Comparison of ENCODE assay signal across 17 mouse cellular contexts in the genomic region with DNA sequence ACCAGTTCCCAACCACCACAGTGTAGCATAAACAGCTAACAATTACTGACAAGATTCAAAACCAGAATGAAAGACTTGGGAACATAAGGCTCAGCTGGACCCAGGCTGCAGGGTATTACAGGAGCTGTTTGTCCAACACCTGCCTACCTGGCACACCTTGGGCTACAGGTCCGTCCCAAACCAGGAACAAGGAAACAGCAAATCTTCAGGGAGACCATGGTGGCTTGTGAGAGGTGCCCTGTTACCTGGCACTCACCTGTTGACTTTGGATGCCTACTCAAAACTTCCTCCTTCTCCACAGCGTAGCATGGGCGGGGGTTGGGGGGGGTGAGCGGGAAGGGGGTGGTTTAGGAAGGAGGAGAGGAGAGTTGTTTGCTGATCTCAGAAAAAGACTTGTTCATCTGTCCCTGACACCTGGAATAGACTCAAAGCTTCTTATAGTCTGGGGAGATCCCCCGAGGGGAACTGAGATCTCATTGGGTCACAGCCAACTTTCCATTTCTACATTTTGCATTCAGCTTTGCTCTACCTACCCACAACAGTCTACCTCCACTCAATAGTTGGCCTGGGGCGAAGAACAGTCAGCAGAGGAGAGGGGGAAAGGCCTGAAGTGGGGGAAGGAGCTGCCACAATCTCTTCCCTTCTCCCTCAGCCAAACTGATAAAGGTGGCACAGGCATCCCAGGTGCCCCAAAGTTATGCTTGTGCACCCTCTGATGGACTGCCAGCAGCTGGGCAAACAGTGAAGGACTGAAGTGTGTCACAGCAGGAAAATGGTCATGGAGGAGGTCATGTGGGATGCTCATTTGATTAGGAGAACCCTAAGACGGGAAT. TPM values are rescaled to one million over a fixed set of nuclear protein-coding genes. Genes with fewer than 3 reads are reported as not detected.
DNase-seq lines count a peak whose midpoint lies in the region; ATAC-seq and TF ChIP-seq lines count a peak whose summit lies in the region.
"Had no signal": no experiment of that assay in that cellular context is flagged by ENCODE, and none has a peak within 500 bp of the region (broad histone marks: within the 10 kb centered on the region; RNA-seq: fewer than 3 reads in every experiment).

No protein-coding gene starts in this region.

- no peaks in the 10 kb centered on the region for H3K27me3 ChIP-seq in kidney, adult 2 months (replicated peaks; ENCODE audit: control insufficient read depth, insufficient read depth, low read length)
- no peaks in the 10 kb centered on the region for H3K27me3 ChIP-seq in hindbrain, embryonic 13.5 days
- H3K27me3 ChIP-seq in hindbrain, embryonic 12.5 days = no peaks in the 10 kb centered on the region
- H3K27me3 ChIP-seq: forebrain, embryonic 12.5 days; limb, embryonic 12.5 days had no signal

- no peak for TF ChIP-seq POLR2A in kidney, adult 2 months (IDR thresholded peaks at IDR 0.05; ENCODE audit: low read depth, low read length)
- no peak for TF ChIP-seq POLR2A in lung, adult 2 months (IDR thresholded peaks at IDR 0.05; ENCODE audit: borderline replicate concordance, extremely low read depth, low read depth, low read length)

- H3K36me3 ChIP-seq in kidney, adult 2 months (ENCODE audit: control insufficient read depth, insufficient read depth, low read length) = no peaks in the 10 kb centered on the region
- H3K36me3 ChIP-seq in hindbrain, embryonic 13.5 days = no peaks in the 10 kb centered on the region
- H3K36me3 ChIP-seq in hindbrain, embryonic 12.5 days = no peaks in the 10 kb centered on the region
- H3K36me3 ChIP-seq: forebrain, embryonic 12.5 days; limb, embryonic 12.5 days had no signal

- no peak overlapping the region for H3K9ac ChIP-seq in hindbrain, embryonic 13.5 days
- H3K9ac ChIP-seq in hindbrain, embryonic 12.5 days = no peak overlapping the region
- H3K9ac ChIP-seq: forebrain, embryonic 12.5 days; limb, embryonic 12.5 days had no signal

- H3K27ac ChIP-seq in kidney, adult 2 months (ENCODE audit: insufficient read depth, low read depth, low read length) = peak overlapping the region; percentile 100
- no peak overlapping the region for H3K27ac ChIP-seq in hindbrain, embryonic 13.5 days
- H3K27ac ChIP-seq in hindbrain, embryonic 12.5 days = no peak overlapping the region
- H3K27ac ChIP-seq: forebrain, embryonic 12.5 days; limb, embryonic 12.5 days had no signal

- DNase-seq in kidney, adult 2 months = peak; percentile 54
- no peak for DNase-seq in kidney, postnatal 4 days
- DNase-seq in lung, adult 2 months = peak; percentile 27
- DNase-seq in spleen, adult 18-20 months = peak; percentile 35 to 39
- no peak for DNase-seq in right cerebral cortex, postnatal 10 days (ENCODE audit: low spot score in 2 of 2)
- DNase-seq: adrenal gland, postnatal 14 days; layer of hippocampus, adult 9-11 months; thymus, postnatal 14 days had no signal

- H3K9me3 ChIP-seq in hindbrain, embryonic 13.5 days = no peaks in the 10 kb centered on the region
- no peaks in the 10 kb centered on the region for H3K9me3 ChIP-seq in hindbrain, embryonic 12.5 days (replicated peaks)
- H3K9me3 ChIP-seq: forebrain, embryonic 12.5 days; limb, embryonic 12.5 days; megakaryocyte, embryonic 14.5 days had no signal

- H3K4me3 ChIP-seq in kidney, adult 2 months (ENCODE audit: insufficient read depth, low read depth, low read length) = no peak overlapping the region
- H3K4me3 ChIP-seq in lung, adult 2 months (replicated peaks; ENCODE audit: extremely low read depth, low read depth, low read length) = no peak overlapping the region
- H3K4me3 ChIP-seq in hindbrain, embryonic 13.5 days = no peak overlapping the region
- no peak overlapping the region for H3K4me3 ChIP-seq in hindbrain, embryonic 12.5 days
- H3K4me3 ChIP-seq: forebrain, embryonic 12.5 days; limb, embryonic 12.5 days; megakaryocyte, embryonic 14.5 days; myocyte had no signal

- 60% methylated on average over 7 of the region's 7 CpGs for WGBS in kidney, adult 2 months
- WGBS in lung, adult 2 months = 62% methylated on average over 7 of the region's 7 CpGs
- 87% methylated on average over 7 of the region's 7 CpGs for WGBS in hindbrain, embryonic 13.5 days
- WGBS in hindbrain, embryonic 12.5 days = 85% methylated on average over 7 of the region's 7 CpGs

- no peak overlapping the region for H3K4me2 ChIP-seq in hindbrain, embryonic 13.5 days
- no peak overlapping the region for H3K4me2 ChIP-seq in hindbrain, embryonic 12.5 days (replicated peaks)
- H3K4me2 ChIP-seq: forebrain, embryonic 12.5 days; heart, embryonic 11.5 days; limb, embryonic 12.5 days had no signal

- peaks cover 29% of the 10 kb centered on the region for H3K4me1 ChIP-seq in kidney, adult 2 months (ENCODE audit: control insufficient read depth, insufficient read depth, low read length)
- no peaks in the 10 kb centered on the region for H3K4me1 ChIP-seq in lung, adult 2 months (ENCODE audit: control insufficient read depth, insufficient read depth, low read length)
- no peaks in the 10 kb centered on the region for H3K4me1 ChIP-seq in hindbrain, embryonic 13.5 days (replicated peaks)
- H3K4me1 ChIP-seq in hindbrain, embryonic 12.5 days = no peaks in the 10 kb centered on the region
- H3K4me1 ChIP-seq: forebrain, embryonic 12.5 days; limb, embryonic 12.5 days; megakaryocyte, embryonic 14.5 days had no signal

- TF ChIP-seq CTCF in kidney, adult 2 months (conservative IDR thresholded peaks at IDR 0.05; ENCODE audit: insufficient read depth, insufficient read length, low read depth, low read length) = peak; percentile 34; the same call in 1 of the 2 replicates
- TF ChIP-seq CTCF in lung, adult 2 months (IDR thresholded peaks at IDR 0.05; ENCODE audit: insufficient read depth, low read length) = no peak

- peak; percentile 94 for ATAC-seq in CD4-positive, CD25-positive, alpha-beta regulatory T cell, adult 4 months
- ATAC-seq in hindbrain, embryonic 13.5 days (ENCODE audit: low FRiP score) = no peak
- ATAC-seq in hindbrain, embryonic 12.5 days (ENCODE audit: low FRiP score) = no peak
- ATAC-seq: Patski had no signal

RNA-seq across cellular contexts. Expression of a gene that starts 6.0 kb away (rescaled TPM):
- polyA plus RNA-seq in kidney, adult 2 months (2012; rRNA removed) = 16.9 and 26.4 TPM in 2 replicates
- polyA plus RNA-seq in CD4-positive, CD25-positive, alpha-beta regulatory T cell, adult 4 months (2017; shearing (Covaris generic)) = under 1 TPM in 1 of 2 experiments, not detected in 1; 0.98 TPM
- 15.2 and 21.6 TPM in 2 replicates for polyA plus RNA-seq in lung, adult 2 months (2012; rRNA removed)
- polyA plus RNA-seq in hindbrain, embryonic 13.5 days (2015; fragmentation: Nextera tagmentation; extraction: Ambion mirVana) = not detected in 2 replicates
- not detected in 2 replicates for polyA plus RNA-seq in hindbrain, embryonic 12.5 days (2016; fragmentation: Nextera tagmentation; extraction: Ambion mirVana)
- polyA plus RNA-seq: forebrain, embryonic 12.5 days; heart, embryonic 11.5 days; limb, embryonic 12.5 days; Patski had no signal

RNA-seq across cellular contexts. Expression of a gene that starts 19.8 kb away (rescaled TPM):
- 4.0 and 4.2 TPM in 2 replicates for polyA plus RNA-seq in kidney, adult 2 months (2012; rRNA removed)
- polyA plus RNA-seq in CD4-positive, CD25-positive, alpha-beta regulatory T cell, adult 4 months (2017; shearing (Covaris generic)) = under 1 TPM; 0.43 to 0.71 TPM
- polyA plus RNA-seq in lung, adult 2 months (2012; rRNA removed) = 0.71 and 1.3 TPM in 2 replicates
- polyA plus RNA-seq in hindbrain, embryonic 13.5 days (2015; fragmentation: Nextera tagmentation; extraction: Ambion mirVana) = not detected in 2 replicates
- polyA plus RNA-seq in hindbrain, embryonic 12.5 days (2016; fragmentation: Nextera tagmentation; extraction: Ambion mirVana) = not detected in 2 replicates
- polyA plus RNA-seq: forebrain, embryonic 12.5 days; limb, embryonic 12.5 days; myocyte had no signal

RNA-seq across cellular contexts. Expression of a gene that starts 44.9 kb away (rescaled TPM):
- 5.3 and 16.2 TPM in 2 replicates for polyA plus RNA-seq in kidney, adult 2 months (2012; rRNA removed)
- polyA plus RNA-seq in CD4-positive, CD25-positive, alpha-beta regulatory T cell, adult 4 months (2017; shearing (Covaris generic)) = 1 to 10 TPM; 2.0 to 4.4 TPM
- polyA plus RNA-seq in lung, adult 2 months (2012; rRNA removed) = 21.9 and 25.0 TPM in 2 replicates
- polyA plus RNA-seq in hindbrain, embryonic 13.5 days (2015; fragmentation: Nextera tagmentation; extraction: Ambion mirVana) = 0.51 TPM in 1 of 2 replicates, not detected in the other
- polyA plus RNA-seq in hindbrain, embryonic 12.5 days (2016; fragmentation: Nextera tagmentation; extraction: Ambion mirVana) = not detected in 2 replicates
- polyA plus RNA-seq: forebrain, embryonic 12.5 days; limb, embryonic 12.5 days; myocyte; Patski had no signal

Comparison
In these comparisons a context has a peak if more than half of its experiments do, and no peak if none do; other contexts are left out.
1. DNase-seq: peak in kidney, adult 2 months (single experiment), lung, adult 2 months (single experiment) and spleen, adult 18-20 months (2 of 2); none in kidney, postnatal 4 days (0 of 2) and right cerebral cortex, postnatal 10 days (0 of 2).